Mouse (Mus musculus): ENCODE measurements at regions not wholly inside any gene's neighbourhood (a gene's known extent, or its start where the extent isn't known, plus 50 kb on each side); places are given as distances from the start of the nearest gene placed in this dataset.

GRCm38 (mm10) chr11:109088488-109089252 lies 55.5 kb downstream of the E030025P04Rik start:
- TF ChIP-seq CTCF (IDR thresholded peaks at IDR 0.05), result no peak
- ATAC-seq, result no peak
- no peak for DNase-seq (ENCODE audit: low read depth, low spot score)
- in situ Hi-C loops (cut with MboI; ENCODE audit: low pct_unique_long_range_greater_than_20kb), result no loop called here
- ChIA-PET POLR2A (no interaction called here), CTCF (no interaction called here)
- H3K27me3 ChIP-seq, result peaks cover 31% of the 10 kb centered on the region

GRCm38 (mm10) chr11:109081957-109082356 lies 62.2 kb downstream of the E030025P04Rik start:
- in situ Hi-C loops (cut with MboI; ENCODE audit: low pct_unique_long_range_greater_than_20kb), result no loop called here
- ChIA-PET CTCF (interaction anchor here (0.6 kb wide), 1 partner anchor 15 kb away, joined by 3 read pairs; no protein-coding TSS in a partner anchor), POLR2A (no interaction called here)
- DNase-seq (ENCODE audit: low read depth, low spot score) (no peak), ATAC-seq (no peak)
- TF ChIP-seq CTCF (IDR thresholded peaks at IDR 0.05), result no peak
- H3K27me3 ChIP-seq, result peaks cover 31% of the 10 kb centered on the region

DNA sequence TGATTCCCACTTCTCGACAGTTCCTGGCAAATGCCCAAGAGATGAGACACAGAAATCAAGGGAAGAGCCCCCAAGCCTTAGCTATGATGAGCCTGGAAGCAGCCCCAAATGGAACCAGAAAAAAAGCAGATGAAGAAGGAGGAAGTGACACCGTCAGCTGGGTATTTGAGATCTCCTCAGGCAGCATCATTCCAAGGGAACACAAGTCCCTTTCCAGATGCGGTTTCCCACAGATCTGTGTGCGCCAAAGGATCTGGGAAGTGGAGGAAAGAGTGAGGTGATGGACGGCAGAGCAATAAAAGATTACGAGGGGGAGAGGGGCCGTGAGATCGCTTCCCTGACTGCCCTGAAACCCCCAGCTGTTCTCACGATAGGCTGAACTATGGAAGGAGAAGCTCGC lies 62.7 kb downstream of the E030025P04Rik start:
- no peak for DNase-seq (ENCODE audit: low read depth, low spot score)
- TF ChIP-seq CTCF (IDR thresholded peaks at IDR 0.05), result no peak
- POLR2A ChIA-PET, result no interaction called here
- CTCF ChIA-PET, result interaction anchor here (0.6 kb wide), 1 partner anchor 15 kb away, joined by 3 read pairs; no protein-coding TSS in a partner anchor
- no peak for ATAC-seq
- in situ Hi-C loops (cut with MboI; ENCODE audit: low pct_unique_long_range_greater_than_20kb), result no loop called here
- peaks cover 31% of the 10 kb centered on the region for H3K27me3 ChIP-seq

DNA sequence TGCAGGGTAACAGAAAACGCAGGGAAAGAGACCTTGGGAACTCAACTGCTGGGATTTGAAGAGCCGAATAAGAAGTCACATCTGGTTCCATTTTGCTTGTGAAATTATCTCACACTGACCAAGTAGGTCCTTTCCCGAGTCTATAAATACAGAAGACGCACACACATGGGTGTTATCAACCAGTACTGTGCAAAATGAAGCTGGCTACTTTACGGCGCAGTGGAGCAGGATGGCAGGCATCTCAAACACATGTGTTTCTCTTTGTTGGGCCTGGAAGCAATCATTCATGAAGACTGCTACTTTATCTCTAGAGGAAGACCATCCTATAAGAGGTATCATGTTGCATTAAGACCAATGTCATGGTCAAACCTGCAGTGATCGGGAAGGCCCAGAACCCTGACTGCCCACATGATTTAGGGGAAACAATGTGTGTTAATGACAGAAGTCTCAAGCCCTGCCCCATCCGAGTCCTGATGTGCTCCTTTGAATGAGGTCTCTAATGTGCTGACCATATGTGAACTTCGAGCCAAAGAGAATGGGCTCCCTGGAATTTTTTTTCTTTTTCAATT lies 63.2 kb downstream of the E030025P04Rik start:
- in situ Hi-C loops (cut with MboI; ENCODE audit: low pct_unique_long_range_greater_than_20kb), result no loop called here
- ChIA-PET POLR2A (no interaction called here), CTCF (interaction anchor here (1.6 kb wide), 1 partner anchor 13 kb away, joined by 4 read pairs; no protein-coding TSS in a partner anchor)
- H3K27me3 ChIP-seq, result peaks cover 31% of the 10 kb centered on the region
- DNase-seq (ENCODE audit: low read depth, low spot score), result no peak
- no peak for ATAC-seq
- TF ChIP-seq CTCF (IDR thresholded peaks at IDR 0.05), result no peak

GRCm38 (mm10) chr11:109079466-109079865 lies 64.7 kb downstream of the E030025P04Rik start:
- POLR2A ChIA-PET, result interaction anchor here (1.3 kb wide), 1 partner anchor 11 kb away, joined by 3 read pairs; no protein-coding TSS in a partner anchor
- DNase-seq (ENCODE audit: low read depth, low spot score) (no peak), ATAC-seq (no peak)
- no peak for TF ChIP-seq CTCF (IDR thresholded peaks at IDR 0.05)
- CTCF ChIA-PET, result interaction anchor here (1.6 kb wide), 1 partner anchor 14 kb away, joined by 4 read pairs; no protein-coding TSS in a partner anchor
- in situ Hi-C loops (cut with MboI; ENCODE audit: low pct_unique_long_range_greater_than_20kb), result no loop called here
- H3K27me3 ChIP-seq, result peaks cover 28% of the 10 kb centered on the region

DNA sequence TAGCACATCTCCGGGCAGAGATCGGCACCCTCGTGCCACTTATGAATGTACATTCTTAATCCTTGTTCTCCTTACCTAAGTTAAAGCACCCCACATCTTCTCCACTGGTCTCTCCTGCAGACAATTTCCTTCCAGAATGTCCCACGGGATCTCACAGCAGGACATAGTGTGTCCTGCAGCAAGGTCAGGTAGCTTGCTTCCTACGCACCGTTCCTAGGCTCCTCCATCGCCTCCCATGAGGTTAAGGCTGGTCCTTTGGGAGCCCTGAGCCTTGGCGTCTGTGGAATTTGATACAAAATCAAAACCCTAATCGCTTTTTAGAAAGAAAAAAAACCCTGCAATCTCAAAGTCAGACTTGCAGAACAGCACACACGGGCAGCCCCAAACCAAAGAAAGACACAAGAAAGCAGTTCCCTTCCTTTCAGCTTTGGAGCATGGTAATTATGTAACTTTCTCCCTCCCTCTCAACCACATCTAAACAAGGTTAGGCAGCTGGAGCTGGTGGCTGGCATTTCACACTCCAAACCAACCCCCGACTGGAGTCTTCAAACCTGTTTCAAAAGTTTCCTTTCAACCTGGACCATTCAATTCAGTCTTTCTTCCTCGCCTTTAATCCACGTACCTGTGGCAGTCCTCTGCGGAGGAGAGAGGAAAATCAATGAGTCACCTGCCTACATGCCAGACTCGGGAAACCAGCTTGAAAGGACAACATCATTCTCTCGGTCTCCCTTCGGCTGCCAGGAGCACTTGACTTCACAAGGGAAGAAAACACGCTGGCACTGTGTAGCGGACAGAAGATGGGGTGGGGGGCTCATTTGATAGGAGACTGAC lies 67.4 kb downstream of the E030025P04Rik start:
- no peak for DNase-seq (ENCODE audit: low read depth, low spot score)

GRCm38 (mm10) chr11:109071340-109071739 lies 72.8 kb downstream of the E030025P04Rik start:
- peaks cover 39% of the 10 kb centered on the region for H3K27me3 ChIP-seq
- no peak for TF ChIP-seq CTCF (IDR thresholded peaks at IDR 0.05)
- POLR2A ChIA-PET, result no interaction called here
- DNase-seq (ENCODE audit: low read depth, low spot score) (no peak), ATAC-seq (no peak)
- CTCF ChIA-PET, result interaction anchor here (1.1 kb wide), 1 partner anchor 621 kb away, joined by 3 read pairs; no protein-coding TSS in a partner anchor
- in situ Hi-C loops (cut with MboI; ENCODE audit: low pct_unique_long_range_greater_than_20kb), result no loop called here

More for the DNA sequence above, 67.4 kb downstream of the E030025P04Rik start:
- POLR2A ChIA-PET, result no interaction called here
- no peak for TF ChIP-seq CTCF (IDR thresholded peaks at IDR 0.05)
- in situ Hi-C loops (cut with MboI; ENCODE audit: low pct_unique_long_range_greater_than_20kb), result no loop called here
- peaks cover 23% of the 10 kb centered on the region for H3K27me3 ChIP-seq
- CTCF ChIA-PET, result no interaction called here
- no peak for ATAC-seq

- no peak for ATAC-seq
- no peak for DNase-seq (ENCODE audit: low read depth, low spot score)
- peaks cover 39% of the 10 kb centered on the region for H3K27me3 ChIP-seq
- ChIA-PET CTCF (interaction anchor here (1.4 kb wide), 1 partner anchor 8 kb away, joined by 4 read pairs; no protein-coding TSS in a partner anchor), POLR2A (no interaction called here)
- no peak for TF ChIP-seq CTCF (IDR thresholded peaks at IDR 0.05)
- in situ Hi-C loops (cut with MboI; ENCODE audit: low pct_unique_long_range_greater_than_20kb), result no loop called here
Measured at GRCm38 (mm10) chr11:109070412-109070811, 73.8 kb downstream of the E030025P04Rik start.

- POLR2A ChIA-PET, result no interaction called here
- H3K27me3 ChIP-seq, result peaks cover 39% of the 10 kb centered on the region
- no peak for ATAC-seq
- TF ChIP-seq CTCF (IDR thresholded peaks at IDR 0.05), result no peak
- no peak for DNase-seq (ENCODE audit: low read depth, low spot score)
- in situ Hi-C loops (cut with MboI; ENCODE audit: low pct_unique_long_range_greater_than_20kb), result no loop called here
- CTCF ChIA-PET, result interaction anchor here (1.4 kb wide), 1 partner anchor 9 kb away, joined by 4 read pairs; no protein-coding TSS in a partner anchor
Measured at GRCm38 (mm10) chr11:109069326-109069709, 74.9 kb downstream of the E030025P04Rik start.

Measured in Patski (cell line).